Mouse (Mus musculus) forebrain, embryonic 16.5 days (tissue): ENCODE results near the gene Car5b. TPM values are rescaled to one million over a fixed set of nuclear protein-coding genes. Genes with fewer than 3 reads are reported as not detected.

ENCODE experiments used
- ATAC-seq: fragments of 200-750 bp; cut with Nextera tagmentation; 2 replicates; pipeline ENCODE4 v1.8.0; 2017; ENCODE audit warnings: mild to moderate bottlenecking, moderate library complexity
- H3K27ac ChIP-seq: fragments of 300-500 bp; sonication (generic); 2 replicates; pipeline ENCODE4 v1.5.1; 2014; ENCODE audit warnings: low read length, control low read depth
- H3K27me3 ChIP-seq: fragments of 300-500 bp; sonication (generic); replicated peaks from 2 replicates; pipeline ENCODE4 v1.6.1; 2014; ENCODE audit warnings: low read length; ENCODE audit not compliant: control insufficient read depth, insufficient read depth
- H3K36me3 ChIP-seq: fragments of 300-500 bp; sonication (generic); 2 replicates; pipeline ENCODE4 v1.6.1; 2014; ENCODE audit not compliant: control insufficient read depth, insufficient read depth
- H3K4me1 ChIP-seq: fragments of 300-500 bp; sonication (generic); replicated peaks from 2 replicates; pipeline ENCODE4 v1.6.1; 2014; ENCODE audit warnings: low read length; ENCODE audit not compliant: control insufficient read depth, insufficient read depth
- H3K4me2 ChIP-seq: fragments of 300-500 bp; sonication (generic); 2 replicates; pipeline ENCODE4 v1.6.1; 2014; ENCODE audit warnings: mild to moderate bottlenecking, low read length, control low read depth
- H3K4me3 ChIP-seq: fragments of 300-500 bp; sonication (generic); replicated peaks from 2 replicates; pipeline ENCODE4 v1.5.1; 2014; ENCODE audit warnings: mild to moderate bottlenecking, low read length, control low read depth
- H3K9ac ChIP-seq: fragments of 300-500 bp; sonication (generic); replicated peaks from 2 replicates; pipeline ENCODE4 v1.6.1; 2014; ENCODE audit warnings: low read depth, low read length, control low read depth
- H3K9me3 ChIP-seq: fragments of 300-500 bp; sonication (generic); 2 replicates; pipeline ENCODE4 v1.6.1; 2016; ENCODE audit warnings: low read length; ENCODE audit not compliant: control insufficient read depth
- WGBS: fragments of 180-500 bp; shearing (Covaris S2); extraction: QIAGEN DNeasy Blood & Tissue Kit; methylation state at CpG from one replicate; pipeline ENCODE4 v1.1.7; 2014; 5-methylcytosine and 5-hydroxymethylcytosine counted together
- polyA plus RNA-seq: library from polyadenylated mRNA; unstranded; fragments of >200 nt; fragmentation: Nextera tagmentation; extraction: Ambion mirVana; gene quantifications from 2 replicates; pipeline ENCODE4 v1.2.1, GENCODE M21; 2015

Car5b gene
- 0.38 and 0.55 TPM in 2 replicates for polyA plus RNA-seq

- H3K27ac ChIP-seq, result no peak within 1 kb of the TSS
- H3K4me1 ChIP-seq, result no peaks in the 10 kb centered on the region; the same call in 1 of the 2 replicates
- no peaks in the 10 kb centered on the region for H3K36me3 ChIP-seq
- peak within 1 kb of the TSS; percentile 52 for H3K4me2 ChIP-seq
- 17% methylated on average over 20 of the region's 22 CpGs for WGBS
- ATAC-seq, result peak; percentile 92
- no peak within 1 kb of the TSS for H3K9ac ChIP-seq
- H3K9me3 ChIP-seq, result no peaks in the 10 kb centered on the region
- peak within 1 kb of the TSS; percentile 34 for H3K4me3 ChIP-seq
- H3K27me3 ChIP-seq, result no peaks in the 10 kb centered on the region
Observed at GRCm38 (mm10) chrX:164027607-164028289, at the start of gene Car5b. TSS of gene Car5b (minus strand) at chrX:164027997.

DNA sequence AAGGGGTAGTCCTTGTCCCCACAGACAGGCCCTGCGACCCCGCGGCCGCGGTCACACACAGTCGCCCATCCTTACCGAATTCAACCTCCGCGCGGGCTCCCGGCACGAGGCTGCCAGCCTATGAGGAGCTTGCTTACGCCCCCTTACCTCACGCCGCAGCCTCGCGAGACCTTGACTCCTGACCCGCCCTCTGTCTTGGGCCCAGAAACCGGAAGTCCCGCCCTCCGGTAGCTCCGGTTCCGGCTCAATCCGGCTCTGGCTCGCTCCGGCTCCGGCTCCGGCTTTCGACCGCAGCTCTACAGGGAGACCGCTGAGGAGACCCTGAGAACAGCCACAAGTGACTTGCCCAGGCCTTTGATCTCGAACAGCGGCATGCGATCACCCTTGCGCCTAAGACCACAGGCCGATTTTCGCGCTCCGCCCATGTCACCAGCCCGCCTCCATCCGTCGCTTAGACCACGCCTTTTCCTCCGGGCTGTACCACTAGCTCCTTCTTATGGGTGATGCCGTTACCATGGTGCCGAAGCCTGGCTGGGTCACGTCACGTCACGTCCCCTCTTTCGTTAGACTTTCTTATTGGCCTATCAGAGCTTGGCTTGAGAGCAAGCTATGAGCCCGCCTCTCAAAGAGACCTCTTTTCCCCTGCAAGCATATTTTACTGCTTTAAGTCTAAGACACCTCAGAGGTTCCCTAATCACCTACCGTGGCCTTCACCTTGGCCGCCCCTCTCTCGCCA is 48.4 kb upstream of the Car5b start, which contains the start of gene Siah1b:
Gene Siah1b (minus strand): TSS at position 454 of the 736 bp plus-strand sequence.
- no peaks in the 10 kb centered on the region; the same call in 1 of the 2 replicates for H3K27me3 ChIP-seq
- peak within 1 kb of the TSS; percentile 60 for H3K9ac ChIP-seq
- no peaks in the 10 kb centered on the region for H3K36me3 ChIP-seq
- ATAC-seq, result peak; percentile 98
- peak within 1 kb of the TSS; percentile 70 for H3K27ac ChIP-seq
- H3K9me3 ChIP-seq, result no peaks in the 10 kb centered on the region
- peak within 1 kb of the TSS; percentile 48 for H3K4me3 ChIP-seq
- peaks cover 6% of the 10 kb centered on the region; the same call in 1 of the 2 replicates for H3K4me1 ChIP-seq
- H3K4me2 ChIP-seq, result peak within 1 kb of the TSS; percentile 75
- WGBS, result 16% methylated on average over 46 of the region's 54 CpGs

GRCm38 (mm10) chrX:164068968-164069367 is 41.2 kb upstream of the Car5b start:
- no peaks in the 10 kb centered on the region for H3K27me3 ChIP-seq
- no peaks in the 10 kb centered on the region for H3K4me1 ChIP-seq
- no peak overlapping the region for H3K4me2 ChIP-seq
- no peaks in the 10 kb centered on the region for H3K36me3 ChIP-seq
- no peaks in the 10 kb centered on the region for H3K9me3 ChIP-seq
- H3K9ac ChIP-seq, result no peak overlapping the region
- ATAC-seq, result no peak
- H3K27ac ChIP-seq, result no peak overlapping the region
- 79% methylated on average over 4 of the region's 4 CpGs for WGBS
- no peak overlapping the region for H3K4me3 ChIP-seq

- H3K9me3 ChIP-seq, result no peaks in the 10 kb centered on the region
- H3K4me3 ChIP-seq, result no peak overlapping the region
- no peak overlapping the region for H3K4me2 ChIP-seq
- peak; percentile 81 for ATAC-seq
- H3K4me1 ChIP-seq, result no peaks in the 10 kb centered on the region
- no peak overlapping the region for H3K9ac ChIP-seq
- H3K36me3 ChIP-seq, result no peaks in the 10 kb centered on the region
- no peak overlapping the region for H3K27ac ChIP-seq
- WGBS, result 11% methylated on average over 2 of the region's 2 CpGs
- no peaks in the 10 kb centered on the region for H3K27me3 ChIP-seq
Observed at GRCm38 (mm10) chrX:164066185-164066584, 38.4 kb upstream of the Car5b start.

GRCm38 (mm10) chrX:164059070-164059469 is 31.3 kb upstream of the Car5b start:
- WGBS, result 61% methylated on average over 4 of the region's 4 CpGs
- Histone ChIP-seq H3K4me3 (no peak overlapping the region), H3K9me3 (no peaks in the 10 kb centered on the region), H3K27me3 (no peaks in the 10 kb centered on the region), H3K36me3 (no peaks in the 10 kb centered on the region), H3K27ac (no peak overlapping the region), H3K4me1 (no peaks in the 10 kb centered on the region), H3K9ac (no peak overlapping the region), H3K4me2 (no peak overlapping the region)
- no peak for ATAC-seq

DNA sequence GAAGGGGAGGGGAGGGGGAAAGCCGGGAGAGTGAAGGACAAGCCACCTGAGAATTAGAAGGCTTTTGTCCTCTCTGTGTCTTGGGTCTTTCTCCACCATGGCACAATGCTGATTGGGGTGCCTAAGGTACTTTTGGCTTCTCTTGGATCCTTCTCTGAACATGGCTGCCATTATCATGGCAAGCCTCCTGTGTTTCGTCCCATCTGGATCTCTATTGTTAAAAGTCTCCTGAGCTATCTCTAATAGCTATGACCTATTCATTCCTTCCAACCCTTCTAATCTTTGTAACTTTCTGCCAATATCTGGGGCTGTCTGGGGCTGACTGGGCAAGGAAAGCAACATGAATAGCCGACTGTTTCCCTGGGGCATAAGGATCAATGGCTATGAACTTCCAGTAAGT is 30.7 kb upstream of the Car5b start:
- Histone ChIP-seq H3K9ac (no peak overlapping the region), H3K9me3 (no peaks in the 10 kb centered on the region), H3K36me3 (no peaks in the 10 kb centered on the region), H3K27me3 (no peaks in the 10 kb centered on the region), H3K27ac (no peak overlapping the region), H3K4me3 (no peak overlapping the region), H3K4me1 (no peaks in the 10 kb centered on the region), H3K4me2 (no peak overlapping the region)
- WGBS, result 91% methylated on average over 3 of the region's 3 CpGs
- ATAC-seq, result no peak

DNA sequence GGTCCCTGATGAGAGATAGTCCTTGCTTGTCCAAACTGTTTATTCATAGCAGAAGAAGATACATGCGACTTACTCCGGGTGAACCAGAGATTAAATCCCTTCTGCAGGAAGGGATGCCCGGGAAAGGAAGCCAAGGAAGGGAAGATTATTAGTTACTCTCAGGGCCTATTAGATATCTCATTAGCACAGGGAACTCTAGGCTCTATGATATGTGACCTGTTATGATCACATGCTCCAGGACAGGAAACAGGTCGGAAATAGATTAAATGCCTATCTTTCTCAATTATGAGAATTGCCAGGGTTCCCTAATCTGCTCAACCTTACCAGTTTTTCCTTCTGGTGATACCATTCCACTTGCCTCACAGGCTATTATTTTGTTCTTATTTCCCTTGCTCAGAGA is 27.9 kb upstream of the Car5b start:
- Histone ChIP-seq H3K4me3 (no peak overlapping the region), H3K4me1 (no peaks in the 10 kb centered on the region), H3K27ac (no peak overlapping the region), H3K27me3 (no peaks in the 10 kb centered on the region), H3K4me2 (no peak overlapping the region), H3K9ac (no peak overlapping the region), H3K9me3 (no peaks in the 10 kb centered on the region), H3K36me3 (no peaks in the 10 kb centered on the region)
- no peak for ATAC-seq
- WGBS, result 95% methylated on average over 4 of the region's 4 CpGs

DNA sequence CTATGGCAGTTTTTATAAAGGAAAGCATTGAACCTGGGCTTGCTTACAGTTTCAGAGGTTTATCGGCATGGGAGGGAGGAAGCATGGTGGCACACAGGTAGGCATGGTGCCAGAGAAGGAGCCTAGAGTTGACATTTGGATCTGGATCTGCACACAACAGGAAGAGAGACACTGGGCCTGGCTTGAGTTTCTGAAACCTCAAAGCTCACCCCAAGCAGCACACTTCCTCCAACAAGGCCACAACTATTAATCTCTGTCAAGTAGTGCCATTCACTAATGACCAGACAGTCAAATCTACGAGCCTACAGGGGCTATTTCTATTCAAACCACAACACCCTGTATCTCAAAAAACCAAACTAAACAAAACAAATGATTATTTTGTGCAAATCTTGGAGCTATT is 18.9 kb upstream of the Car5b start:
- Histone ChIP-seq H3K9me3 (no peaks in the 10 kb centered on the region), H3K4me1 (no peaks in the 10 kb centered on the region), H3K36me3 (no peaks in the 10 kb centered on the region), H3K4me2 (no peak overlapping the region), H3K9ac (no peak overlapping the region), H3K27ac (no peak overlapping the region), H3K27me3 (no peaks in the 10 kb centered on the region), H3K4me3 (no peak overlapping the region)
- WGBS, result 75% methylated on average over 2 of the region's 2 CpGs
- ATAC-seq, result no peak

GRCm38 (mm10) chrX:164042069-164042468 is 14.3 kb upstream of the Car5b start:
- no peaks in the 10 kb centered on the region for H3K27me3 ChIP-seq
- no peak overlapping the region for H3K4me3 ChIP-seq
- ATAC-seq, result no peak
- WGBS, result 72% methylated on average over 13 of the region's 13 CpGs
- H3K9me3 ChIP-seq, result no peaks in the 10 kb centered on the region
- no peaks in the 10 kb centered on the region for H3K4me1 ChIP-seq
- no peak overlapping the region for H3K9ac ChIP-seq
- H3K4me2 ChIP-seq, result no peak overlapping the region
- no peak overlapping the region for H3K27ac ChIP-seq
- H3K36me3 ChIP-seq, result no peaks in the 10 kb centered on the region
